Mouse (Mus musculus): ENCODE data around the gene Cyb561d1.
"Not testable (repeated sequence)": the region's sequence is repeated elsewhere in the genome, so short reads cannot be mapped to it uniquely, and the experiment has no call there.

The Cyb561d1 gene

GRCm38 (mm10) chr3:108200329-108201323, at the start of gene Cyb561d1:
Gene Cyb561d1, minus strand, starts transcription at chr3:108201212.
- DNase-seq (ENCODE audit: low spot score in 2 of 2), result peak; percentile 95 to 97

GRCm38 (mm10) chr3:108246857-108247256, 45.8 kb upstream of the Cyb561d1 start:
- DNase-seq (ENCODE audit: low spot score in 2 of 2), result no peak

DNA sequence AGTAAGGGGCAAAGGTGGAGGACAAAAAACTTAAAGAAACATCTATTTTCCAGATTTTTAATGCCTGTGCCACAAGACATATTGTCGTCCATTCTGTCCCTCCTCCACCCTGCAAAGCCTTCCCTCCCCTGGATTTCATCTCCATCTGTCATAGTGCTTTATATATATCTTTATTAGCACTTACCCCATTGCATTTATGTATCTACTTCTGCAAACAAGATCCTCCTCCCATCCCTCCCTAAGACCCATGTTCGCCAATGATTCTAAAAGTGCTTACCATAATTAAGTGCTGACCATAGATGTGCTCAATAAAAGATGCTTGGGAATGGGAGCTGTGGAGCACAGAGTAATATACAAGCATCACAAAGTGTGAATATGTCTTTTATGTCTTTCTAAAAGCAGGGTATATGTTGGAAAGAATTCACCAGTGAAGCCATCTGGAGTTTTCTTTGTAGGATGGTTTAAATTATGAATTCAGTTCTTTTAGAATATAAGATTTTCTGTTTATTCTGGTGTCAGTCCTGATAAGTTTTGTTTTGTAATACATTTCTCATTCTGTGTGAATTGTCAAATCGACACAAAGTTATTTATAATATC, 40.3 kb upstream of the Cyb561d1 start:
- no peak for DNase-seq (ENCODE audit: low spot score in 2 of 2)

DNA sequence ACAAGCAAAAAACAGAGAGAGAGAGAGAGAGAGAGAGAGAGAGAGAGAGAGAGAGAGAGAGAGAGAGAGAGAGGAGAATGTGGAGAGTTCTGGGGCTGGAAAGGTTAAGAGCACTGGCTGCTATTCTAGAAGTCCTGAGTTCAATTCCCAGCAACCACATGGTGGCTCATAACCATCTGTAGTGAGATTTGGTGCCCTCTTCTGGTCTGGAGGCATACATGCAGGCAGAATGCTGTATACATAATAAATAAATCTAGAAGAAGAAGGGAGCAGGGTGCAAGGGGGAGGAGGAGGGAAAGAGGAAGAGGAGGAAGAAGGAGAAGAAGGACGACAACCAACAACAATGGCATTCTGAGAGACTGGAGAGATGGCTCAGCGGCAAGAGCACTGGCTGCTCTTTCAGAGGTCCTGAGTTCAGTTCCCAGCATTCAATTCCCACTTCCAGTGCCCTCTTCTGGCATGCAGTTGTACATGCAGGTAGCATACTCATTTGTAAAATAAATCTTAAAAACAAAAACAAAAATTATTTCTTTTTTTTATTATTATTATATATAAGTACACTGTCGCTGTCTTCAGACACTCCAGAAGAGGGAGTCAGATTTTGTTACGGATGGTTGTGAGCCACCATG, 36.6 kb upstream of the Cyb561d1 start:
- not testable (repeated sequence) for DNase-seq (ENCODE audit: low spot score in 2 of 2)

DNA sequence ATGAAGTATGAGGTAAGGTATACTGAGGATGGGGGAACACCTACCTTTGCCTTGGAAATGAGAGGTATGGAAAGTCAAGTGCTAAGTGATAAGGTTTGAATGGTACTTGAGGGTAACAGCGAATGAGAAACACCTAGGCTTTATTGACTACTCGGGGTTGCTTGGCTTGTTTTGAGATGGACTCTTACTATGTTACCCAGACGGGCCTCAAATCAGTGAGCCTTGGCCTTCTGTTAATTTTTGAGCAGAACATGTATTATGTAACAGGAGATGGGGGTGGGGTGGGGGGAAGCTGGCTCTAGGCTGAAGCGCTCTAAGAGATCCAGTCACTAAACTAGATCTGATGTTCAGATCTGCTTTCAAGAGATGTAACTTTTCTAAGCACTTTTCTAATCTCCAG, 30.6 kb upstream of the Cyb561d1 start:
- DNase-seq (ENCODE audit: low spot score in 2 of 2), result no peak

DNA sequence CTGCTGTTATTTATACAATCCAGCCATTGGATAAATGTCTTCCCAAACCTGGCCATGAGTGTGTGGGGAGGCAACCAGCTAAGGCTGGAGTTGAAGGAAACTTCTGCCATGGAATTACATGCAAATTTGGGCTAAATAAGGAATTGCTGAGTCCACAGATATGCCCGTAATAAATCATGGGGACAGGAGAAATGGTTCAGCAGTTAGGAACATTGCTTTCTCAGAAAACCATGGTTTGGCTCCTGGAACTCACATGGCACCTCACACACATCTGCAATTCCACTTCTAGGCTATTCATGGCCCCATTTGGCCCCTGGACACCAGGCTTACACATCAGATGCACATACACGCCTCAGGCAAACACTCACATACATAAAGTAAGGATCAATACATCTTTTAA, 26.5 kb upstream of the Cyb561d1 start:
- no peak for DNase-seq (ENCODE audit: low spot score in 2 of 2)

- no peak for DNase-seq (ENCODE audit: low spot score in 2 of 2)
Observed at GRCm38 (mm10) chr3:108226558-108227350, 25.7 kb upstream of the Cyb561d1 start, which contains the start of gene Sypl2. Gene Sypl2, minus strand, starts transcription at chr3:108226648.

DNA sequence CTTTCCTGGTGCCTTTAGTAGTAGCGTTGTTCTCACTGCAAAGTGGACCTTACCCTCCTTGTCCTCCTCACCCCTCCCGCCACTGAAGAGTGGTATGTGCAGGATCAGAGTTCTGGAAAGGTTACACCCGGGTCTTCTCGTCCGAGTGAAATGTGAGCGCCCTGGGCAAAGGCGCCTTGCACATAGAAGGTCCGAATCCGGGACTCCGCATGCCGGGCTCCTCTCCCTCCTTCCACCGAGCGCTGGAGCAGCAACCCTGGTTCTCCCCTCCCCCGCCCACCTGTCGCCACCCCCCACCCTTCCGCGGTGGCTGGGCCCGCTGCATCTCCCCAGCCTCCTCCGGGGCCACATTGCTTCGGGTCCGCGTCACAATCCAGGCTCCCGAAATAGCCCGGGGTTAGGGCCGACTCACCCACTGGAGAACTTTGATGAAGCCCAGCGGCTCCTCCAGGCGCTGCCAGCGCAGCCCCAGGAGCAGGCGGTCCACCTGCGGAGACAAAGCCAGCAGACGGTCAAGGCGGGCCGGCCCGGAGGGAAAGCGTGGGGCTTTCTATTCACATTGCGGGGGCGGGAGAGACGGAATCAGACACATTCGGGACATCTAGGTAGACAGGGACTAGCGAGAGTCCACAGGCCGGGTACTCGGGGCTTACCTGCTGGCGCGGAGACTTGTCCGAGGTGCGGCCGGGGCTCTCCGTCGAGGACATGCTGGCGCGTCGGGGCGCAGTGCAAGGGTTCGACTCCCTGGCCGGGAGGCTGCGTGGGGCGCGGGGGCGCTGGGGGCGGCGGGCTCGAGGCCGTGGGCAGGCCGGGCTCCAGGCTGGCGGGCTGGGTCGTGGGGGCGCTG, 24.9 kb upstream of the Cyb561d1 start:
- no peak for DNase-seq (ENCODE audit: low spot score in 2 of 2)

DNA sequence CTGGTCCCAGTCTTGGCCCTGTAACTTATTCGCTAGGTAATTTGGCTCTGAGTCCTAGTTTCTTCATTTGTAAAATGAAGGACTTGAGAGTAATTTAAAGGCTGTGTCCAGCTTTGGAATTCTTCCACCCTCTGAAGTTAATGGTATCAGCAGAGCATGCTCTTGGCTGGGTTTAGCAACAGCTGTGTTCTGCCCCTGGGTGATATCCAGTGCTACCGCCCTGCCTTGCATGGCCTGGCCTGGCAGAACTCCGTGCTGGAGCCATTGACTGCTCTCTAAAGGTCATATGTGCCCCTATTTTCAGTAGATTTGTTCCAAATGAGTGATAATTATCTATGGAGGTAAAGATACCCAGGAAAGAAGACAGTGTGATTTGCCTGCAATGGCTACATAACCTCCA, 19.6 kb upstream of the Cyb561d1 start:
- DNase-seq (ENCODE audit: low spot score in 2 of 2), result no peak

DNA sequence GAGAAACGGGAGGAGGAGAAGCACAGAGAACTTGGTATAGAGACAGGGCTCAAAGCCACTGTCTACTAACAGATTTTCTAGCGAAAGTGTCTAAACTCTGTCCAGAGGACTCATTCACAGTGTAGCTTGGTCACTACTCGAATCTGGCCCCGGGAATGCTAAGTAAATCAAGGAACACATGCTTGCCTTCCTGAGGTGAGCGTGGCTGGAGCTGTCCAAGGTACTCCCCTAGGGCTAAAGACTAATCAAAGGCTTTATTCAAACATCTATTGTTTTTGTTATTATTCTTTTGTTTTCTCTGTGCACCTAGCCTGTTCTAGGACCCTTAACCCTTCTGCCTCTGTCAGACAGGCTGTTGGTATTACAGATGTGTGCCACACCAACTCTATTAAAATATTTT, 13.7 kb upstream of the Cyb561d1 start:
- DNase-seq (ENCODE audit: low spot score in 2 of 2), result no peak

- DNase-seq (ENCODE audit: low spot score in 2 of 2), result no peak
Observed at GRCm38 (mm10) chr3:108212406-108212805, 11.4 kb upstream of the Cyb561d1 start.

GRCm38 (mm10) chr3:108211845-108212244, 10.8 kb upstream of the Cyb561d1 start:
- DNase-seq (ENCODE audit: low spot score in 2 of 2), result no peak

DNA sequence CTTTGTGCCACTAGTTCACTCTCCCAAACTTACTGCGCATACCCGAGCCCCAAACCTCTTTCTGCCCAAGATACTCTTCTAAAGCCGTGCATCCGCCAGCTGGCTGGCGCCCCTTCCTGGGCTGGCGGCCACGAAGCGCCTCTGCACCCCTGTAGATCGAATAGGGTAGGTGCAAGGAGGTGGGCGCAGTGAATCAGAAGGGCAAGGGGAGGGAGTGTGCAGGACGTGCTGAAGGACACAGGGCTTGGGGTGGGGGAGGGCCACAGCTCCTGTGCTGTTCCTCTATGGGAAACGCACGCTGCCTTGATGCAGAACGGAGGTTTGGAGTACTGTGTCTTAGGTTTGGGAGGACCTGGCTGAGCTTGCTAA, 9.7 kb upstream of the Cyb561d1 start, which contains the start of gene Atxn7l2:
Atxn7l2 (minus strand) TSS at position 164 of the 369 bp plus-strand sequence.
- DNase-seq (ENCODE audit: low spot score in 2 of 2), result no peak

DNA sequence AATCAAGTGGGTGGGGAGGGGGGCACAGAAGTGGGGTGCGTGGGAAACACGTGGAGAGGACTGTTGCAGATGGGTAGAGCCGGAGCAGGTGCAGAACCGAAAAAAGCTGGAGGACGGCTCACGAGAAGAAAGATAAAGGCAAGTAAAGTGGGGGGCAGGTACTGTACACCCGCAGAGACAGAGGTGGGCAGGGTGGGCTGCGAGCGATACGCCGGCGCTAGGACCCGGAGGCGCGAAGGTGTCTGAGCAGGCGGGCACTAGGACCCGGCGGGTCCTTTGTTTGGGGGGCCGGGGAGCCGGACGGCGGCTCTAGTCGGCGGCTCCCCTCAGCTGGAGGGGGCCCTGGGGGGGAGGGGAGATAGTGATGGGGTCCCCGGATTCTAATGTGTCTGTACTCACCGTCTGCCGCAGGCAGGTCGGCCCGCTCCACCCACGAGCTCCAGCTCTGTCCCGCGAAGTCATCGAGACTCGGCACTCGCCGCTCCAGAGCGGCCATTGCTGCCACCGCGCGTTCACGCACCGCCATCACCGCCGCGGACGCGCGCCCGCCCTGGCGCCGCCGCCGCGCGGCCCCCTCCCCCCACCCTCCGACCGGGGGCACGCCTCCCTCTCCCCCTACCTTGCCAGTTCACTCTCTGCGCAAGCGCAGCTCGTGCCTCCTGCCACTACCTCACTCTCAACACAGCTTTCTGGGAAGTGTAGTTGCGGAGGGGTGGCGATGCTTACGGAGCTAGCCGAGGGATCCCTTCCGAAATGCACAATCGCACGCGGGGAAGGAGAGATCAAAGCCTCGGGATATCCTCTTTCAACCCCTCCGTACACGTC, 9.1 kb upstream of the Cyb561d1 start:
- DNase-seq (ENCODE audit: low spot score in 2 of 2), result peak; percentile 86 to 92

- no peak for DNase-seq (ENCODE audit: low spot score in 2 of 2)
Observed at GRCm38 (mm10) chr3:108209536-108209935, 8.5 kb upstream of the Cyb561d1 start.

DNA sequence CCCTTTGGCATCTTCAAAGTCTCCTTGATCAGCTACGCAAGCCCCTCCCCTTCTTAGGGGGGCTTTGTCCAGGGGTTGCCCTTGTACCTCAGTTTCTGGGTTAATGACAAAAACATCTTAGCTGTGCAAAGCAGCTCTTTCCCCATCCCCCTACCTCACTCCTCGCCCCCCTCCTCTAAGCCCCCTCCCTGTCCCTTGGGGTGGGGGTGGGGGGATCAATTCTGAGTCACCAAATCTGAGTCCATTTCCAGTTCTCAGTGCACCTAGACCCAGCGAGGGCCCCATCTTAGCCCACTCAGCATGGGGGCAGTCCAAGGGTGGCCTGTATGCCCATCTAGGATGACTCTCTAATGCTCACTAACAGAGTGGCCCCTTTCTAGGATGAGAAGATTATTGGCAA, 8.0 kb upstream of the Cyb561d1 start:
- no peak for DNase-seq (ENCODE audit: low spot score in 2 of 2)

- no peak for DNase-seq (ENCODE audit: low spot score in 2 of 2)
Observed at GRCm38 (mm10) chr3:108206731-108207375, 5.8 kb upstream of the Cyb561d1 start.

DNA sequence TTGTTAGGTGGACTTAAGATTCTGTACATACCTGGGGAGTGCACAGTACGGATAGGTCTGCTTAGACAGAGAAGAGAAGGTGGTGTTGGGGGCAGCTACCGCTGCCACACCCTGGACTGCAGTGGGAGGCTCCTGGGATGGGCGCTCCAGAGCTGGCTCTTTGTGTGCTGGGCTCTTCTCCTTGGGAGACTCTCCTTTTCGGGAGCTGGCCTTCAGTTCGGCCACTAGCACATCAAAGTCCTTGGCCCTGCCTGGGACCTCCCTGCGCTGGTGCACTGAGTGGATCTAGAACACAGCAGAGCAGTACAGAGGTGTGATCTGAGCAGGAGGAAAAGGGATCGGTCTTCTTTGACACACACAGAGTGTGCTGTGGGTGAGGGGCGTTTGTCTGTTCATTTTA, 4.6 kb upstream of the Cyb561d1 start:
- DNase-seq (ENCODE audit: low spot score in 2 of 2), result no peak

DNA sequence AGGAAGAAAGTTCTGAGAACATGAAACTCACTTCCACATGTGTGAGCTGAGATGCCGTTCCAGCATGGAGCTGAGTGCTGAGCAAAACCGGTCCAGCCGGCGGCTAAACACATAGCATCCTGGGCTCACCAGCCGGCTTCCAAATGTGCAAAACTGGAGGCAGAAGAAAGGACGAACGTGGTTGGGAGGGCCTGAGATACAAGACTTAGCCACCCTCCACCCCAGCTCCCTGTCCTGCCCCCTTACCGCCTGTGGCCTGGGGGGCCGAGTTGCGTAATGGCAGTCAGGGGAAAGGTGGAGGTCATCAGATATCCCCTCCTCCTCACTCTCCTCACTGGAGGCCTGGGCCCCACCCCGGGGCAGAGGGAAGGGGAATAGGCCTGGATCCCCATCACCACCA, 3.5 kb upstream of the Cyb561d1 start:
- DNase-seq (ENCODE audit: low spot score in 2 of 2), result no peak

All from spleen, postnatal 4 days (tissue).